Mouse (Mus musculus): ENCODE data around the gene Cdc42bpb. TPM values are rescaled to one million over a fixed set of nuclear protein-coding genes. Genes with fewer than 3 reads are reported as not detected.

The Cdc42bpb gene
- polyA plus RNA-seq, 1 experiment, result not detected

- no peak for TF ChIP-seq GATA1 (IDR thresholded peaks at IDR 0.05; ENCODE audit: low read length)
These were observed 10.5 kb downstream of the Cdc42bpb start for GRCm38 (mm10) chr12:111367065-111367464.

GRCm38 (mm10) chr12:111364234-111364633 is 13.3 kb downstream of the Cdc42bpb start:
- no peak for TF ChIP-seq GATA1 (IDR thresholded peaks at IDR 0.05; ENCODE audit: low read length)

- no peak for TF ChIP-seq GATA1 (IDR thresholded peaks at IDR 0.05; ENCODE audit: low read length)
These were observed 16.0 kb downstream of the Cdc42bpb start for GRCm38 (mm10) chr12:111361319-111362098.

GRCm38 (mm10) chr12:111360671-111361070 is 16.8 kb downstream of the Cdc42bpb start:
- TF ChIP-seq GATA1 (IDR thresholded peaks at IDR 0.05; ENCODE audit: low read length), result no peak

- no peak for TF ChIP-seq GATA1 (IDR thresholded peaks at IDR 0.05; ENCODE audit: low read length)
These were observed 21.3 kb downstream of the Cdc42bpb start for GRCm38 (mm10) chr12:111356216-111356615.

GRCm38 (mm10) chr12:111354142-111354541 is 23.4 kb downstream of the Cdc42bpb start:
- TF ChIP-seq GATA1 (IDR thresholded peaks at IDR 0.05; ENCODE audit: low read length), result no peak

GRCm38 (mm10) chr12:111353439-111353915 is 24.0 kb downstream of the Cdc42bpb start:
- TF ChIP-seq GATA1 (IDR thresholded peaks at IDR 0.05; ENCODE audit: low read length), result no peak

- no peak for TF ChIP-seq GATA1 (IDR thresholded peaks at IDR 0.05; ENCODE audit: low read length)
These were observed 24.5 kb downstream of the Cdc42bpb start for GRCm38 (mm10) chr12:111353008-111353407.

GRCm38 (mm10) chr12:111352520-111352919 is 25.0 kb downstream of the Cdc42bpb start:
- TF ChIP-seq GATA1 (IDR thresholded peaks at IDR 0.05; ENCODE audit: low read length), result no peak

GRCm38 (mm10) chr12:111349540-111350231 is 27.8 kb downstream of the Cdc42bpb start:
- no peak for TF ChIP-seq GATA1 (IDR thresholded peaks at IDR 0.05; ENCODE audit: low read length)

GRCm38 (mm10) chr12:111343956-111344355 is 33.6 kb downstream of the Cdc42bpb start:
- TF ChIP-seq GATA1 (IDR thresholded peaks at IDR 0.05; ENCODE audit: low read length), result no peak

GRCm38 (mm10) chr12:111340692-111341091 is 36.8 kb downstream of the Cdc42bpb start:
- no peak for TF ChIP-seq GATA1 (IDR thresholded peaks at IDR 0.05; ENCODE audit: low read length)

GRCm38 (mm10) chr12:111337864-111338354 is 39.6 kb downstream of the Cdc42bpb start:
- no peak for TF ChIP-seq GATA1 (IDR thresholded peaks at IDR 0.05; ENCODE audit: low read length)

GRCm38 (mm10) chr12:111333020-111333605 is 44.4 kb downstream of the Cdc42bpb start:
- no peak for TF ChIP-seq GATA1 (IDR thresholded peaks at IDR 0.05; ENCODE audit: low read length)

GRCm38 (mm10) chr12:111332443-111332842 is 45.1 kb downstream of the Cdc42bpb start:
- no peak for TF ChIP-seq GATA1 (IDR thresholded peaks at IDR 0.05; ENCODE audit: low read length)

GRCm38 (mm10) chr12:111331573-111331972 is 45.9 kb downstream of the Cdc42bpb start:
- TF ChIP-seq GATA1 (IDR thresholded peaks at IDR 0.05; ENCODE audit: low read length), result no peak

Measured in G1E-ER4 (cell line).